Mouse (Mus musculus) embryonic facial prominence, embryonic 15.5 days (tissue): ENCODE measurements around the gene Tacc2. TPM values are rescaled to one million over a fixed set of nuclear protein-coding genes. Genes with fewer than 3 reads are reported as not detected.
A peak's percentile ranks its signal among the peaks of the same experiment; 100 is the strongest.

Source experiments
- ATAC-seq: fragments of 200-750 bp; cut with Nextera tagmentation; 2 replicates; pipeline ENCODE4 v1.8.0; 2017; ENCODE audit warnings: low read depth, moderate TSS enrichment; ENCODE audit not compliant: insufficient number of reproducible peaks, low FRiP score, low TSS enrichment
- H3K27ac ChIP-seq: fragments of 300-500 bp; sonication (generic); replicated peaks from 2 replicates; pipeline ENCODE4 v1.5.1; 2015; ENCODE audit warnings: mild to moderate bottlenecking, inconsistent platforms
- H3K27me3 ChIP-seq: fragments of 300-500 bp; sonication (generic); 2 replicates; pipeline ENCODE4 v1.6.1; 2015; ENCODE audit warnings: inconsistent platforms
- H3K36me3 ChIP-seq: fragments of 300-500 bp; sonication (generic); 2 replicates; pipeline ENCODE4 v1.6.1; 2015; ENCODE audit warnings: mild to moderate bottlenecking, inconsistent platforms
- H3K4me1 ChIP-seq: fragments of 300-500 bp; sonication (generic); 2 replicates; pipeline ENCODE4 v1.6.1; 2015; ENCODE audit warnings: inconsistent platforms
- H3K4me2 ChIP-seq: fragments of 300-500 bp; sonication (generic); replicated peaks from 2 replicates; pipeline ENCODE4 v1.6.1; 2015; ENCODE audit warnings: mild to moderate bottlenecking, inconsistent platforms
- H3K4me3 ChIP-seq: fragments of 300-500 bp; sonication (generic); replicated peaks from 2 replicates; pipeline ENCODE4 v1.5.1; 2015; ENCODE audit warnings: mild to moderate bottlenecking, inconsistent platforms
- H3K9ac ChIP-seq: fragments of 300-500 bp; sonication (generic); 2 replicates; pipeline ENCODE4 v1.6.1; 2015; ENCODE audit warnings: inconsistent platforms
- H3K9me3 ChIP-seq: fragments of 300-500 bp; sonication (generic); replicated peaks from 2 replicates; pipeline ENCODE4 v1.6.1; 2016; ENCODE audit warnings: inconsistent platforms
- WGBS: fragments of 180-500 bp; shearing (Covaris S2); methylation state at CpG from one replicate; pipeline ENCODE4 v1.1.7; 2015; 5-methylcytosine and 5-hydroxymethylcytosine counted together
- polyA plus RNA-seq: library from polyadenylated mRNA; unstranded; fragments of >200 nt; fragmentation: Nextera tagmentation; extraction: Ambion mirVana; gene quantifications from 2 replicates; pipeline ENCODE4 v1.2.1, GENCODE M21; 2015

Tacc2 gene
- polyA plus RNA-seq, 1 experiment from 2014 or later, result 46.0 TPM

GRCm38 (mm10) chr7:130751678-130752077 lies 174.4 kb downstream of the Tacc2 start:
- H3K36me3 ChIP-seq, result peaks cover 63% of the 10 kb centered on the region
- no peak overlapping the region for H3K27ac ChIP-seq
- 69% methylated on average over 7 of the region's 9 CpGs for WGBS
- H3K4me2 ChIP-seq, result no peak overlapping the region
- no peak overlapping the region for H3K9ac ChIP-seq
- no peaks in the 10 kb centered on the region for H3K9me3 ChIP-seq
- H3K4me3 ChIP-seq, result no peak overlapping the region
- no peaks in the 10 kb centered on the region for H3K4me1 ChIP-seq
- ATAC-seq, result no peak
- no peaks in the 10 kb centered on the region for H3K27me3 ChIP-seq

DNA sequence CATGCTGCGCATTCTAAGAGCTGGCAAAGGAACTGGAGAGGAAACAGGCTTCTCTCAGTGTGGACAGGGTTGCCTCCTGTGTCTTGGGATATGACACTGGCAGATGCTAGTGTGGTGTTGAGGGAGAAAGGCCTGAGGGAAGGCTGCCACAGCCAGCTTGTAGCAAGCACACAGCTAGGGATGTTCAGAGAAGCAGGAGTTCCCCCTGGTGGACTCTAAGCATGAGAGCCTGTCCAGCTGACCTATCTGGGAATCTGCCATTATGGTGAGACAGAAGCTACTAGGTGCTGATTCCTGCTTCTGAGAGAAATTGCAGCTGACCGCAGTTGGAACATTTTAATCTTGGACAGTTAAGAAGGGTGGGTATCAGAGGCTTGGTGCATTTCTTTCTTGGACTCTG lies 177.6 kb downstream of the Tacc2 start:
- Histone ChIP-seq H3K9me3 (no peaks in the 10 kb centered on the region), H3K4me1 (no peaks in the 10 kb centered on the region), H3K27ac (no peak overlapping the region), H3K36me3 (peaks cover 61% of the 10 kb centered on the region), H3K9ac (no peak overlapping the region), H3K27me3 (no peaks in the 10 kb centered on the region), H3K4me3 (no peak overlapping the region), H3K4me2 (no peak overlapping the region)
- 90% methylated on average over 2 of the region's 2 CpGs for WGBS
- ATAC-seq, result no peak

GRCm38 (mm10) chr7:130756343-130756835 lies 179.2 kb downstream of the Tacc2 start:
- 85% methylated on average over 7 of the region's 7 CpGs for WGBS
- H3K36me3 ChIP-seq, result peaks cover 67% of the 10 kb centered on the region
- no peaks in the 10 kb centered on the region for H3K4me1 ChIP-seq
- H3K4me2 ChIP-seq, result no peak overlapping the region
- no peaks in the 10 kb centered on the region for H3K27me3 ChIP-seq
- H3K9me3 ChIP-seq, result no peaks in the 10 kb centered on the region
- no peak for ATAC-seq
- H3K9ac ChIP-seq, result no peak overlapping the region
- H3K27ac ChIP-seq, result no peak overlapping the region
- H3K4me3 ChIP-seq, result no peak overlapping the region

DNA sequence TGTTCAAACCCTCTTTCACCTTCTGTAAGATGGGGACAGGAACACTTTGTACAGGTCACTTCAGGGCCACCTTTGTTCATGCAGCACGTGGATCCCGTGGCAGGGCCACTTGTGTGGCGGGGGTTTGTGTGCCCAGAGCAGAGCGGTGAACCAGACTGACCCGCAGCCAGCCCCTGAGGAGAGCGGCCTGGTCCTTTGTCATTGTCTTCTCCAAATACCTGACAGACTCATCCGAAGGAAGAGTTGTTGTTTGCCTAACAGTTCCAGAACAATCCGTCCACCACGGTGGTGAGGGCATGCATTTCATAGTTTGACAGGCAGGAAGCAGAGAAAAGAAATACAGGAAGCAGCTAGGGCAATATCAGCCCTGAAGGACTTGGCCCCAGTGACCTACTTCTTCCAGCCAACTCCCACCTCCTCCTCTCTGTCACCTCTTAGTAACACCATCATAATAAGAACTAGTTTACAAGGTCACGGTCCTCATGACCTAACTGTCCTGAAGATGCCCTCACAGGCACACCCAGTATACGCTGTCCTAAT lies 180.2 kb downstream of the Tacc2 start:
- peaks cover 59% of the 10 kb centered on the region for H3K36me3 ChIP-seq
- H3K4me2 ChIP-seq, result no peak overlapping the region
- H3K4me3 ChIP-seq, result no peak overlapping the region
- 89% methylated on average over 11 of the region's 11 CpGs for WGBS
- no peaks in the 10 kb centered on the region for H3K9me3 ChIP-seq
- H3K4me1 ChIP-seq, result peaks cover 3% of the 10 kb centered on the region
- H3K27ac ChIP-seq, result no peak overlapping the region
- H3K27me3 ChIP-seq, result no peaks in the 10 kb centered on the region
- ATAC-seq, result no peak
- no peak overlapping the region for H3K9ac ChIP-seq

- Histone ChIP-seq H3K27me3 (no peaks in the 10 kb centered on the region), H3K27ac (no peak overlapping the region), H3K9me3 (no peaks in the 10 kb centered on the region), H3K4me2 (no peak overlapping the region), H3K4me3 (no peak overlapping the region), H3K4me1 (peaks cover 5% of the 10 kb centered on the region), H3K36me3 (peaks cover 58% of the 10 kb centered on the region), H3K9ac (no peak overlapping the region)
- peak; percentile 79 for ATAC-seq
- 33% methylated on average over 17 of the region's 17 CpGs for WGBS
These were observed 185.0 kb downstream of the Tacc2 start for GRCm38 (mm10) chr7:130762071-130762897.

DNA sequence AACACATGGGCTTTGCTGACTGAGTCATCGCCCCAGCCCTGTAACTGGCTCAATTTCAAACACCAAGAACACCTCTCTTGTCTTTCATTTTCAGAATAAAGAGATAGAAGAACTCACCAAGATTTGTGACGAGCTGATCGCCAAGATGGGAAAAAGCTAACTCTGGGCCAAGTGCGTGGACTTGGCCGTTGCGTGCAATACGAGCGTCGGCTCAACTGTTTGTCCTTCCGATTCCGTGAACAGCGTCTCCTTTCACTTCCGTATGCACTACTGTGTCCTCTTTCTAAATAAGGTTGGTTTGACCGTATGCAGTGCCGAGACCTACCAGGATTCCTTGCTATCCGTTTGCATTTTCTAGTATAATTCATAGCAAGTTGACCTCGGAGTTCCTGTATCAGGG lies 186.9 kb downstream of the Tacc2 start:
- H3K27me3 ChIP-seq, result no peaks in the 10 kb centered on the region
- ATAC-seq, result no peak
- WGBS, result 89% methylated on average over 17 of the region's 17 CpGs
- H3K27ac ChIP-seq, result no peak overlapping the region
- no peak overlapping the region for H3K4me2 ChIP-seq
- H3K36me3 ChIP-seq, result peaks cover 46% of the 10 kb centered on the region
- no peak overlapping the region for H3K4me3 ChIP-seq
- peaks cover 5% of the 10 kb centered on the region for H3K4me1 ChIP-seq
- H3K9ac ChIP-seq, result no peak overlapping the region
- no peaks in the 10 kb centered on the region for H3K9me3 ChIP-seq

GRCm38 (mm10) chr7:130766411-130767170 lies 189.4 kb downstream of the Tacc2 start:
- Histone ChIP-seq H3K4me3 (no peak overlapping the region), H3K27ac (no peak overlapping the region), H3K9me3 (no peaks in the 10 kb centered on the region), H3K36me3 (peaks cover 25% of the 10 kb centered on the region), H3K4me2 (no peak overlapping the region), H3K4me1 (peaks cover 5% of the 10 kb centered on the region), H3K27me3 (no peaks in the 10 kb centered on the region), H3K9ac (no peak overlapping the region)
- no peak for ATAC-seq
- WGBS, result 78% methylated on average over 30 of the region's 30 CpGs

GRCm38 (mm10) chr7:130768151-130768550 lies 190.9 kb downstream of the Tacc2 start:
- 92% methylated on average over 4 of the region's 4 CpGs for WGBS
- Histone ChIP-seq H3K4me1 (no peaks in the 10 kb centered on the region), H3K27me3 (no peaks in the 10 kb centered on the region), H3K27ac (no peak overlapping the region), H3K9ac (no peak overlapping the region), H3K4me3 (no peak overlapping the region), H3K36me3 (peaks cover 25% of the 10 kb centered on the region), H3K9me3 (no peaks in the 10 kb centered on the region), H3K4me2 (no peak overlapping the region)
- no peak for ATAC-seq

DNA sequence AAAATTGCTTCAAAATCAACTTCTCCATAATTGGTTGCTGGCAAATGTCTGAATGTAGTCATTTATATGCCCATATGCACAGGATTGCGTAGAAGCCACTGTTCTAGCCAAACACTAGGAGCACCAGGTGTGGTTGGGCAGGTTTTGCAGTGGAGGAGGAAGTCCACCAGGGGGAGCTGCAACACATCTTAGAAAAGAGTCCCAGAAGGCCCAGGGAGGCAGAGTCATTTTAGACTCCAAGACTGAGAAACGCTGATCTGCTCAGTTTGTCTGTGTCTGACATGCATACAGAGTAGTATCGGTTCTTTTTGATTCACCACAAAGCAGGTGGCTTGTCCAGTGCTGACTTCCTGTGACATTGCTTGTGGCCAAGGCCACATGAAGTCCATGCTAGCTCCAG lies 193.5 kb downstream of the Tacc2 start:
- no peak overlapping the region for H3K4me2 ChIP-seq
- 26% methylated on average over 3 of the region's 3 CpGs for WGBS
- ATAC-seq, result no peak

GRCm38 (mm10) chr7:130773171-130773830 lies 196.1 kb downstream of the Tacc2 start:
- Histone ChIP-seq H3K9me3 (no peaks in the 10 kb centered on the region), H3K27me3 (no peaks in the 10 kb centered on the region), H3K27ac (no peak overlapping the region), H3K4me3 (no peak overlapping the region), H3K36me3 (no peaks in the 10 kb centered on the region), H3K9ac (no peak overlapping the region), H3K4me2 (no peak overlapping the region), H3K4me1 (no peaks in the 10 kb centered on the region)
- ATAC-seq, result no peak
- 65% methylated on average over 11 of the region's 11 CpGs for WGBS

More for the DNA sequence above, 193.5 kb downstream of the Tacc2 start:
- Histone ChIP-seq H3K27ac (no peak overlapping the region), H3K9ac (no peak overlapping the region), H3K9me3 (no peaks in the 10 kb centered on the region), H3K4me1 (no peaks in the 10 kb centered on the region), H3K4me3 (no peak overlapping the region), H3K27me3 (no peaks in the 10 kb centered on the region), H3K36me3 (peaks cover 9% of the 10 kb centered on the region; the same call in 1 of the 2 replicates)
